Mouse (Mus musculus): ENCODE results near the gene Prss41.

The Prss41 gene

GRCm38 (mm10) chr17:23825591-23825990 lies 18.4 kb downstream of the Prss41 start:
- no peak for DNase-seq (ENCODE audit: low spot score)

- DNase-seq (ENCODE audit: low spot score) = no peak
Measured at GRCm38 (mm10) chr17:23823614-23824013, 20.4 kb downstream of the Prss41 start.

GRCm38 (mm10) chr17:23823018-23823417 lies 21.0 kb downstream of the Prss41 start:
- no peak for DNase-seq (ENCODE audit: low spot score)

- no peak for DNase-seq (ENCODE audit: low spot score)
Measured at GRCm38 (mm10) chr17:23822094-23822493, 21.9 kb downstream of the Prss41 start.

- DNase-seq (ENCODE audit: low spot score) = no peak
Measured at GRCm38 (mm10) chr17:23820731-23821130, 23.2 kb downstream of the Prss41 start.

- no peak for DNase-seq (ENCODE audit: low spot score)
Measured at GRCm38 (mm10) chr17:23819235-23819634, 24.7 kb downstream of the Prss41 start.

GRCm38 (mm10) chr17:23818579-23818978 lies 25.4 kb downstream of the Prss41 start:
- DNase-seq (ENCODE audit: low spot score) = no peak

- no peak for DNase-seq (ENCODE audit: low spot score)
Measured at GRCm38 (mm10) chr17:23815641-23816040, 28.3 kb downstream of the Prss41 start.

GRCm38 (mm10) chr17:23807918-23808317 lies 36.1 kb downstream of the Prss41 start:
- no peak for DNase-seq (ENCODE audit: low spot score)

GRCm38 (mm10) chr17:23806867-23807266 lies 37.1 kb downstream of the Prss41 start:
- DNase-seq (ENCODE audit: low spot score) = no peak

GRCm38 (mm10) chr17:23804426-23805085 lies 39.4 kb downstream of the Prss41 start:
- no peak for DNase-seq (ENCODE audit: low spot score)

GRCm38 (mm10) chr17:23803366-23804041 lies 40.5 kb downstream of the Prss41 start:
- DNase-seq (ENCODE audit: low spot score) = no peak

GRCm38 (mm10) chr17:23802746-23803365 lies 41.1 kb downstream of the Prss41 start:
- DNase-seq (ENCODE audit: low spot score) = peak; percentile 88

- no peak for DNase-seq (ENCODE audit: low spot score)
Measured at GRCm38 (mm10) chr17:23801627-23802026, 42.3 kb downstream of the Prss41 start.

GRCm38 (mm10) chr17:23797316-23797715 lies 46.7 kb downstream of the Prss41 start:
- DNase-seq (ENCODE audit: low spot score) = no peak

- no peak for DNase-seq (ENCODE audit: low spot score)
Measured at GRCm38 (mm10) chr17:23795323-23795722, 48.6 kb downstream of the Prss41 start.

- no peak for DNase-seq (ENCODE audit: low spot score)
Measured at GRCm38 (mm10) chr17:23791079-23791357, 53.0 kb downstream of the Prss41 start.

GRCm38 (mm10) chr17:23790269-23791078 lies 53.5 kb downstream of the Prss41 start, which contains the start of gene Srrm2:
Srrm2 (plus strand) TSS chr17:23790532.
- no peak for DNase-seq (ENCODE audit: low spot score)

- DNase-seq (ENCODE audit: low spot score) = no peak
Measured at GRCm38 (mm10) chr17:23789749-23790268, 54.2 kb downstream of the Prss41 start.

- DNase-seq (ENCODE audit: low spot score) = no peak
Measured at GRCm38 (mm10) chr17:23788973-23789372, 55.0 kb downstream of the Prss41 start.

Measured in spleen, adult 12 weeks (tissue).